Mouse (Mus musculus): Measurements from ENCODE around the gene Pawr. TPM values are rescaled to one million over a fixed set of nuclear protein-coding genes. Genes with fewer than 3 reads are reported as not detected.

The Pawr gene
- polyA plus RNA-seq, 1 experiment from 2014 or later = 9.9 TPM

GRCm38 (mm10) chr10:108360801-108361200, 28.9 kb downstream of the Pawr start:
- H3K9me3 ChIP-seq = peaks cover 4% of the 10 kb centered on the region; the same call in 1 of the 2 replicates
- H3K4me2 ChIP-seq = no peak overlapping the region
- ATAC-seq (ENCODE audit: extremely low read depth, insufficient number of reproducible peaks, low FRiP score, low TSS enrichment) = no peak
- H3K4me1 ChIP-seq = peaks cover 32% of the 10 kb centered on the region
- H3K9ac ChIP-seq = no peak overlapping the region
- no peaks in the 10 kb centered on the region for H3K27me3 ChIP-seq (replicated peaks)
- H3K36me3 ChIP-seq = peaks cover 34% of the 10 kb centered on the region
- H3K4me3 ChIP-seq = no peak overlapping the region
- no peak overlapping the region for H3K27ac ChIP-seq (replicated peaks)
- WGBS = 62% methylated on average over 6 of the region's 6 CpGs

GRCm38 (mm10) chr10:108361419-108362155, 29.7 kb downstream of the Pawr start:
- Histone ChIP-seq H3K9me3 (peaks cover 5% of the 10 kb centered on the region; the same call in 1 of the 2 replicates), H3K9ac (no peak overlapping the region), H3K4me3 (no peak overlapping the region), H3K4me2 (no peak overlapping the region), H3K27ac (replicated peaks) (no peak overlapping the region), H3K27me3 (replicated peaks) (no peaks in the 10 kb centered on the region), H3K4me1 (peaks cover 31% of the 10 kb centered on the region), H3K36me3 (peaks cover 33% of the 10 kb centered on the region)
- 73% methylated on average over 9 of the region's 9 CpGs for WGBS
- no peak for ATAC-seq (ENCODE audit: extremely low read depth, insufficient number of reproducible peaks, low FRiP score, low TSS enrichment)

GRCm38 (mm10) chr10:108363932-108364331, 32.0 kb downstream of the Pawr start:
- Histone ChIP-seq H3K4me2 (peak overlapping the region; percentile 6; the same call in 1 of the 2 replicates), H3K27ac (replicated peaks) (no peak overlapping the region), H3K27me3 (replicated peaks) (no peaks in the 10 kb centered on the region), H3K9ac (no peak overlapping the region), H3K4me1 (peaks cover 31% of the 10 kb centered on the region), H3K4me3 (no peak overlapping the region), H3K9me3 (peaks cover 5% of the 10 kb centered on the region; the same call in 1 of the 2 replicates), H3K36me3 (peaks cover 11% of the 10 kb centered on the region; the same call in 1 of the 2 replicates)
- ATAC-seq (ENCODE audit: extremely low read depth, insufficient number of reproducible peaks, low FRiP score, low TSS enrichment) = no peak
- WGBS = 46% methylated on average over 9 of the region's 9 CpGs

GRCm38 (mm10) chr10:108364946-108365719, 33.2 kb downstream of the Pawr start:
- Histone ChIP-seq H3K36me3 (peaks cover 11% of the 10 kb centered on the region; the same call in 1 of the 2 replicates), H3K4me2 (no peak overlapping the region), H3K9ac (no peak overlapping the region), H3K27me3 (replicated peaks) (no peaks in the 10 kb centered on the region), H3K9me3 (peaks cover 5% of the 10 kb centered on the region; the same call in 1 of the 2 replicates), H3K4me3 (no peak overlapping the region), H3K4me1 (peaks cover 26% of the 10 kb centered on the region), H3K27ac (replicated peaks) (no peak overlapping the region)
- WGBS = 84% methylated on average over 26 of the region's 26 CpGs
- ATAC-seq (ENCODE audit: extremely low read depth, insufficient number of reproducible peaks, low FRiP score, low TSS enrichment) = no peak

GRCm38 (mm10) chr10:108366251-108366650, 34.3 kb downstream of the Pawr start:
- Histone ChIP-seq H3K9ac (no peak overlapping the region), H3K27me3 (replicated peaks) (no peaks in the 10 kb centered on the region), H3K9me3 (peaks cover 5% of the 10 kb centered on the region; the same call in 1 of the 2 replicates), H3K4me3 (no peak overlapping the region), H3K27ac (replicated peaks) (no peak overlapping the region), H3K4me1 (peaks cover 17% of the 10 kb centered on the region), H3K36me3 (peaks cover 11% of the 10 kb centered on the region; the same call in 1 of the 2 replicates), H3K4me2 (no peak overlapping the region)
- WGBS = 92% methylated on average over 5 of the region's 5 CpGs
- ATAC-seq (ENCODE audit: extremely low read depth, insufficient number of reproducible peaks, low FRiP score, low TSS enrichment) = no peak

GRCm38 (mm10) chr10:108368358-108368757, 36.4 kb downstream of the Pawr start:
- H3K27me3 ChIP-seq (replicated peaks) = no peaks in the 10 kb centered on the region
- no peak for ATAC-seq (ENCODE audit: extremely low read depth, insufficient number of reproducible peaks, low FRiP score, low TSS enrichment)
- H3K4me2 ChIP-seq = no peak overlapping the region
- H3K4me1 ChIP-seq = peaks cover 30% of the 10 kb centered on the region
- peaks cover 5% of the 10 kb centered on the region; the same call in 1 of the 2 replicates for H3K9me3 ChIP-seq
- H3K9ac ChIP-seq = no peak overlapping the region
- peaks cover 11% of the 10 kb centered on the region; the same call in 1 of the 2 replicates for H3K36me3 ChIP-seq
- no peak overlapping the region for H3K4me3 ChIP-seq
- no peak overlapping the region for H3K27ac ChIP-seq (replicated peaks)
- 68% methylated on average over 6 of the region's 6 CpGs for WGBS

GRCm38 (mm10) chr10:108372258-108372657, 40.3 kb downstream of the Pawr start:
- Histone ChIP-seq H3K27ac (replicated peaks) (peak overlapping the region; percentile 39; the same call in 1 of the 2 replicates), H3K4me2 (peak overlapping the region; percentile 42), H3K27me3 (replicated peaks) (no peaks in the 10 kb centered on the region), H3K9me3 (peaks cover 3% of the 10 kb centered on the region; the same call in 1 of the 2 replicates), H3K4me1 (peaks cover 21% of the 10 kb centered on the region), H3K36me3 (peaks cover 7% of the 10 kb centered on the region; the same call in 1 of the 2 replicates), H3K4me3 (no peak overlapping the region), H3K9ac (no peak overlapping the region)
- whole genome bisulfite sequencing = 61% methylated on average over 7 of the region's 7 CpGs
- ATAC-seq (ENCODE audit: extremely low read depth, insufficient number of reproducible peaks, low FRiP score, low TSS enrichment) = no peak

GRCm38 (mm10) chr10:108372858-108373257, 40.9 kb downstream of the Pawr start:
- H3K27ac ChIP-seq (replicated peaks) = peak overlapping the region; percentile 39; the same call in 1 of the 2 replicates

GRCm38 (mm10) chr10:108375796-108376195, 43.9 kb downstream of the Pawr start:
- no peak overlapping the region for H3K4me2 ChIP-seq
- H3K9ac ChIP-seq = no peak overlapping the region
- H3K9me3 ChIP-seq = peaks cover 3% of the 10 kb centered on the region; the same call in 1 of the 2 replicates
- ATAC-seq (ENCODE audit: extremely low read depth, insufficient number of reproducible peaks, low FRiP score, low TSS enrichment) = no peak
- WGBS = 92% methylated on average over 8 of the region's 8 CpGs
- H3K27ac ChIP-seq (replicated peaks) = no peak overlapping the region
- no peaks in the 10 kb centered on the region for H3K27me3 ChIP-seq (replicated peaks)
- H3K36me3 ChIP-seq = peaks cover 7% of the 10 kb centered on the region; the same call in 1 of the 2 replicates
- H3K4me1 ChIP-seq = peaks cover 38% of the 10 kb centered on the region
- H3K4me3 ChIP-seq = no peak overlapping the region

More at GRCm38 (mm10) chr10:108372858-108373257, 40.9 kb downstream of the Pawr start:
- ATAC-seq (ENCODE audit: extremely low read depth, insufficient number of reproducible peaks, low FRiP score, low TSS enrichment) = no peak
- 79% methylated on average over 5 of the region's 5 CpGs for WGBS
- peaks cover 7% of the 10 kb centered on the region; the same call in 1 of the 2 replicates for H3K36me3 ChIP-seq
- peaks cover 27% of the 10 kb centered on the region for H3K4me1 ChIP-seq
- no peaks in the 10 kb centered on the region for H3K27me3 ChIP-seq (replicated peaks)
- H3K4me3 ChIP-seq = no peak overlapping the region
- peak overlapping the region; percentile 42 for H3K4me2 ChIP-seq
- H3K9ac ChIP-seq = no peak overlapping the region
- peaks cover 3% of the 10 kb centered on the region; the same call in 1 of the 2 replicates for H3K9me3 ChIP-seq

GRCm38 (mm10) chr10:108376366-108376765, 44.4 kb downstream of the Pawr start:
- H3K4me2 ChIP-seq = no peak overlapping the region
- no peak for ATAC-seq (ENCODE audit: extremely low read depth, insufficient number of reproducible peaks, low FRiP score, low TSS enrichment)
- no peaks in the 10 kb centered on the region for H3K27me3 ChIP-seq (replicated peaks)
- H3K9me3 ChIP-seq = peaks cover 3% of the 10 kb centered on the region; the same call in 1 of the 2 replicates
- WGBS = 74% methylated on average over 4 of the region's 4 CpGs
- H3K4me3 ChIP-seq = no peak overlapping the region
- no peak overlapping the region for H3K9ac ChIP-seq
- H3K27ac ChIP-seq (replicated peaks) = no peak overlapping the region
- peaks cover 7% of the 10 kb centered on the region; the same call in 1 of the 2 replicates for H3K36me3 ChIP-seq
- peaks cover 39% of the 10 kb centered on the region for H3K4me1 ChIP-seq

GRCm38 (mm10) chr10:108377369-108377768, 45.4 kb downstream of the Pawr start:
- 85% methylated on average over 7 of the region's 7 CpGs for WGBS
- H3K27me3 ChIP-seq (replicated peaks) = no peaks in the 10 kb centered on the region
- H3K9me3 ChIP-seq = peaks cover 3% of the 10 kb centered on the region; the same call in 1 of the 2 replicates
- ATAC-seq (ENCODE audit: extremely low read depth, insufficient number of reproducible peaks, low FRiP score, low TSS enrichment) = no peak
- no peak overlapping the region for H3K9ac ChIP-seq
- no peak overlapping the region for H3K4me2 ChIP-seq
- H3K36me3 ChIP-seq = peaks cover 13% of the 10 kb centered on the region
- H3K27ac ChIP-seq (replicated peaks) = no peak overlapping the region
- peaks cover 29% of the 10 kb centered on the region for H3K4me1 ChIP-seq
- H3K4me3 ChIP-seq = no peak overlapping the region

Measured in heart, embryonic 13.5 days (tissue).